Mouse (Mus musculus): ENCODE data around the gene Itfg1. TPM values are rescaled to one million over a fixed set of nuclear protein-coding genes. Genes with fewer than 3 reads are reported as not detected.
A peak's percentile ranks its signal among the peaks of the same experiment; 100 is the strongest.
"Not testable (repeated sequence)": the region's sequence is repeated elsewhere in the genome, so short reads cannot be mapped to it uniquely, and the experiment has no call there.

The Itfg1 gene
- 10 to 100 TPM; 45.0 to 52.3 TPM for total RNA-seq (2021)
- long read RNA-seq, experiment 1, transcript Itfg1-201 (18 exons, 3,306 nt) = major isoform, 75 of 96 reads
- long read RNA-seq, experiment 1, partial matches to known transcripts = 6 of 96 reads
- long read RNA-seq, experiment 1, other reads (novel, unspliced or antisense) = 13 of 96 reads
- long read RNA-seq, experiment 2, transcript Itfg1-201 (18 exons, 3,306 nt) = major isoform, 30 of 37 reads
- long read RNA-seq, experiment 2, partial matches to known transcripts = 2 of 37 reads
- long read RNA-seq, experiment 2, other reads (novel, unspliced or antisense) = 5 of 37 reads

DNA sequence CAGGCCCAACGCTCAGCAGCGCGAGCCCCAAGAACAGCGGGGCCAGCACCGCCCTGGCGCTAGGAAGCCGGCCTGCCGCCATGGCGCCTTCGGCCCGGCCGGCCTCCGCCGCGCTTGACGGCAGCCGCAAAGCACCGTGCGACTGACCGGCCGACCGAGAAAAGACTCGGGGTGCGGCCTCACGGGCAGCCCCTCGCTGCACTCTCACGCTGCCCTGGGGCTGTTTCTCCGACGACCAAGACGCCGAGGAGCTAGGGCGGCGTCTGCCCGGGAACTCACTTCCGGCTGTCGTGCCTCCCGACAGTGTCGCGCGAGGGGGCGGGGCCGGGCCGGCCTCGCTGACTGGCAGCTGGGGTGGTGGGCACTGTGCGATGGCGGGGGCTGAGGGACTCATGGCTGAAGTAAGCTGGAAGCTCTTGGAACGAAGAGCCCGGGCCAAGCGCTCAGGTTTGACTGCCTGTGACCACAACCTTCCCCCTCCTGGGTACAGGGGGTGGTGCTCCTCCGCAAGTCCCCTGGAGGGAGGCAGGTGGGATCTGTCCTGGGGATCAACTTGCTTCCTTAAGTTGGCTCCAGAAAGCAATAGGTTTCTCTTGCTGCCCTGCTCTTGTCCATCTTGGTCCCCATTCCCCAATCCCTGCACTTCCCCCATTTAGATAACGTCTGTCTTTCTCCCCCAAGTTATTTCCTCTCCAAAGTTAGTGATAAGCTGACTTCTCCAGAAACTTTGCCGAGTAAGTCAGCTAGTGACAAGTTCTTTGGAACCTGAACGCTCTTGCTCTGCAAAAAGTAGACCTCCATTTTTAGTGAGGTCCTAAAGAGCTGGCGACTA, at the start of gene Itfg1, which contains the start of gene Phkb:
Gene Itfg1 (minus strand): TSS at position 265 of the 832 bp plus-strand sequence.
Gene Phkb (plus strand): TSS at position 303 of the 832 bp plus-strand sequence.
- peak; percentile 92 to 95 for DNase-seq

DNA sequence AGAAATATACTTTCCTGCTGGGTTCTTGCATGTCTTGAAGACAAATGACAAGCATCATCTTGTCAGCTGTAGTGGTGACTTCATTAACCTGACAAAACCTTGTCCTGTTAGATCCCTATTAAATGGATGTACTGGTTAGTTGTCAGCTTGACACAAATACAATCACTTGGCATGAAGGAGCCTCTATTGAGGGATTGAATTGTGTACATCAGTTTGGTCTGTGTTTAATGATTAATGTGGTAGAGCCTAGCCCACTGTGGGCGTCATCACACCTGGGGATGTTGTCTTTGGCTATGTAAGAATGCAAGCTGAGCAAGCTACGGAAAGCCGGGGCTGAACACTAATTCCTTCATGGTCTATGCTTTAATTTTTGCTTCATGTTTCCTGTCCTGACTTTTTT, 44.1 kb upstream of the Itfg1 start:
- DNase-seq = no peak

DNA sequence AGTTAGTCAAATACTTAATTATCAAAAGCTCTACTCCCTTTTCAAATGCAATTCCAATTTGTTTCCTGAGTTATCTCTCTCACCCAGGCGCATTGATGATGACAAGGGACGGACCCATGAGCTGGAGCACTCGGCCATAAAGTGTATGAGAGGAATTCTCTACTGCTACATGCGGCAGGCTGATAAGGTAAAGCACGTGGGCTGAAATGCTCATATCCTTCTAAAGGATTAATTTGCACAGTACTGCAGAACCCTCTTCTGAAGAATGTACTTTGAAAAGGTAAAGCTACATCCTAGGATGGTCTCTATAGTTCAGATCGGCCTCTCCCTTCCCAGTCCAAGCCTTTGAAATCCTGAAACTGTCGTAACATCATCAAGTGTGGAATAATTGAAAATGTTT, 38.9 kb upstream of the Itfg1 start:
- no peak for DNase-seq

DNA sequence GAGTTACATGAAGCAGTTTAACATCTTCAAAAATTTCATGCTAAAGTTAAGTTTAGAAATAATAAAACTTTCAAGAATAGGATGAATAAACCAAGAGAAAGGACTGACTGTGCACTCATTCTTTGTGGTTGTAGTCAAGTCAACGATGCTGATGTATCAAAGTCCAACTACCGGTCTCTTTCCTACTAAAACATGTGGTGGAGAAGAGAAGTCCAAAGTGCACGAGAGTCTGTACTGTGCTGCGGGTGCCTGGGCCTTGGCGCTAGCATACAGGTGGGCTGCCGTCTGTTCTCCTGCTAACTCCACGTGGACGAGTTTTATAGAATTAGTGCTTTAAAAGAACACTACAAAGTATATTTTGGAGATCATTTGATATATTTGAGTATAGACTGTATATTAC, 37.3 kb upstream of the Itfg1 start:
- no peak for DNase-seq

DNA sequence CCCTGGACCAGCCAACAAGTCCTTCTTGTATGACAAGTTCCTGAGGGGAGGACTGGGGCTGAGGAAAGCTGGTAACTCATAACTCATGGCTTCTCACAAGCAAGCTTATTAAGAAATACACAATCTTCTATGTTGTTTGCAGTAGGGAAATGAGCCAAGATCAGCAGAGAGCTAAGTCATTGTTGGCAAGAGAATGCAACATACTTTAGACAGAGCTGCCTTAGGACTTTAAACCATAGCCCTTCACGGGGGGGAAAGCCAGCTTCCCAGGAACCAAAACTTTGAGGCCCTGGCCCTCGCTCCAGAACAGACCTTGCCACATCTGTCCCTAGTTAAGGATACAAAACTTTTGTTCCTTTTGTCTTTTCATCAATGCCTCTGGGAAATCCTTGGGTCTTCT, 30.9 kb upstream of the Itfg1 start:
- peak; percentile 54 to 55 for DNase-seq

DNA sequence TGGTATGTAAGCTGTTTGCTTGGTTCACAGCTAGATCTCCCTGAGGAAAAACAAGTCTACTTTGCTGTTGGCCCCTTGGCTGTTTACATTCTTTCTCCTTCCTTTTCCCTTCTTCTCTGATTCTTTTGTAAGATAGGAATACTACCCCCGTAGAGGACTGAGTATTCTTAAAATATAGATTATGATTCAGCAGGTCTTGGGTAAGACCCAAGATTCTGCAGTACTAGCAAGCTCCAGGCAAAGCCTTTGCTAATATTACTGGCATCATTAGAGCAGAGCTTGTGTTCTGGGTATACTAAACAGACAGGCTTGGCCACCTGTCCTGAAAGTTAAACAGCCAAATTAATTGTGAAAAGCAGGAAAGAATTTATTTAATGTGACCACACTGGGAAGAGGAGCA, 21.7 kb upstream of the Itfg1 start:
- no peak for DNase-seq

DNA sequence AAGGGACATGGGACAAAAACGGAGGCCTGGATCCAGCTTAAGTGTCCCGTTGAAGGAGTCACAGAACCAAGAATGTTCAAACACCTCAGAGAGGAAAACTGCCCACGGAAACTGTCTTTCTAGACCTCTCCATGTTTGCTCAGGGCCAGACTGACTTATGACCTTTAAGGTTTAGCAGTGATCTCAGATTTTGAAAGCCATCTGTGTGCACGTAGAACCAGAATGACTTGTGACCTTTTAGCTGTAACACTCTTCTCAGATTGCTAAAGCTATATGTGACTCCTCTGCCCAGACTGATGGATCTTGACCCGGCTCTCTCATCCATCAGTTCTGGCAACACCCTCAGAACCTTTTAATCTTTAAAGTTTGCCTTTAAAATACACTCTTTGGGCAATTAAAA, 19.9 kb upstream of the Itfg1 start:
- DNase-seq = no peak

DNA sequence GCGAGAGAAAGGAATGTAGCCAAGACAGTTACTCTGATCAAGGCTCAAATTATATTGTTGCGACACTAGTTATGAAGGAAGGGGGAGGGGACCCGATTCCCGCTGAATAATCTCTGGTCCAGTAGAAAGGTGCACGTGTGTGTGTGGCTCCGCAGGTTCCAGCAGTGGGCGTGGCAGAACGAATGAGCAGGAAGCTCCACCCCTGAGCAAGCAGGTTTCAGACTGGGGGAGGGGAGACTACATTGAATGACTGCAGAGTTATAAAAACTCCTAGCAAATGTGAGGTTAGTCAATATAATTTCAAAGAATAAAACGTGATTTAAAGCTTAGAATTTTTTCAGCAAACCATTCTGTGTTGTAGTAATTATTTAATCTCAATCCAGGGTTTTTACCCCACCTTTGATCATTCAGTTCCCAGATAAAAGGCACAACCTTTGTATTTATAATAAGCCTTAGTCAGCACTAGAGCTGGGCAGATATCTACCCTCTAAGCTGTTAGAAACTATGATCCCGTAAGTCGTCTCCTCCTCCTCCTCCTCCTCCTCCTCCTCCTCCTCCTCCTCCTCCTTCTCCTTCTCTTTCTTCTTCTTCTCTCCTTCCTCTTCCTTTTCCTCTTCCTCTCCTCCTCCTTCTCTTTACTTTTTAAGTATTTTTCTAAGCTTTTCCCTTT, 16.6 kb upstream of the Itfg1 start:
- DNase-seq = not testable (repeated sequence)

DNA sequence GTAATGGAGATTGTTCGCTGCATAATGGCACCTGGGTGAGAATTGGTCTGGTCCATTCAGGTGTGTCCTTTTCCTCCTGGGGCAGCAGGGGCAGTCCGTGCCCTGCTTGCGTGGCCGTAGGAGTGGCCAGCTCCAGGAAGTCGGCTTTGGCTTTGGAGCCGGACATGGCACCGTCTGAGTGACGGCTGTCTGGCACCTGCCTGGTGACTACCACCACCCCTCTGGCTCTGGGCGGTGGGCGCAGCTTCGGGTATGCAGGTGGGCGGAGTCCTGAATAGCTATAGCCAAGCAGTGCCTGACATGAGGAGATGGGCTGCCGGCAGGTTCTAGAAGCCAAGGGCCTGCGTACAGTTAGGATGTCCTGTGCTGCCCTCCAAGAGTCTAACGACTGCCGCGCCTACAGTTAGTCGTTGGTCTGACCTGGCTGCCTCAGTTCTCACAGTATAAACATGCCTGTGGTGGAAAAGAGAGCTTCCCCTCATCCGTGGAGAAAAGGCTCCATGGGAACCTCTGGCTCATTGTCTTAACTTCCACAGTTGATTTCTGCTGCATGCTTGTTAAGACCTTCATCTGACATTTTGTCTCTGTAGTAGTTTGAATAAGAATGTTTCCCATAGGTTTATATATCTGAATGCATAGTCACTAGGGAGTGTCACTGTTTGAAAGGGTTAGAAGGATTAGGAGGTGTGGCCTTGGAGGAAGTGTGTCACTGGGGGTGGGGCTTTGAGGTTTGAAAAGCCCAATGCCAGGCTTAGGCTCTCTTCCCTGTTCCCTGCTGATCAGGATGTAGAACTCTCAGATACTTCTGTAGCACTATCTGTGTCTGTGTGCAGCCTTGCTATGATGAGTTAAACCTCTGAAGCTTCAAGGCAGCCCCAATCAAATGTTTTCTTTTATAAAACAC, 13.8 kb upstream of the Itfg1 start:
- DNase-seq = no peak

DNA sequence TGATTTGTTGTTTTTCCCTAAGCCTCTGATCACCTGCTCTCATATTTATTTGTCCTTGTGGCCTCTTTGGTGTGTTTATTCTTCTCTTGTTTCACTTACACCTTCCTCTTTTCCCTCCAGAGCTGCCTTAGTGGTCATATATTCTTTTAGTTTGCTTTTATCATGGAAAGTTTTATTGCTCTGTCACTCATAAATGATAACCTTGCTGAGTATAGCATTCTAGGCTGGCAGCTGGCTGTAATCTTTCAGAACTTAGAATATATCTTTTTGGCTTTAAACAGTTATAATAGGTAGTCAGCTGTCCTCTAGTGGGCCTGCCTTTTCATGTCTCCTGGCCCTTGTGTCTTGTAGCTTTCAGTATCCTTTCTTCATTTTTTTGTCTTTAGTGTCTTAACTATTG, 5.2 kb upstream of the Itfg1 start:
- DNase-seq = no peak

DNA sequence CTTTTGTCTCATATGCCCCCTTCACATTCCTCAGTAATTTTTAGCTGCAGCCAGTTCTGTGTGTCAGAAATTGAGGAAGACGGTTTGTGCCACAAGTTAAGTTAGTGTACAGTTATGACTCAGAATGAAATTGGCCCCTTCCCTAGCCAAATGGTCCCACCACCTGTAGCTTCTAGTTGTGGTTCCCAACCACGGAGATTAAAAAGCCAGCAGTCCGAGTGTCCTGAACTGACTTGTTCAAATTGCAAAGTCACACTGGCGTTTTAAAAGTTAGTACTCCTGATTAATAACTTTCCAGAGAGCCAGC, 721 bp upstream of the Itfg1 start:
- peak in 1 of 2 experiments; percentile 9 for DNase-seq

DNA sequence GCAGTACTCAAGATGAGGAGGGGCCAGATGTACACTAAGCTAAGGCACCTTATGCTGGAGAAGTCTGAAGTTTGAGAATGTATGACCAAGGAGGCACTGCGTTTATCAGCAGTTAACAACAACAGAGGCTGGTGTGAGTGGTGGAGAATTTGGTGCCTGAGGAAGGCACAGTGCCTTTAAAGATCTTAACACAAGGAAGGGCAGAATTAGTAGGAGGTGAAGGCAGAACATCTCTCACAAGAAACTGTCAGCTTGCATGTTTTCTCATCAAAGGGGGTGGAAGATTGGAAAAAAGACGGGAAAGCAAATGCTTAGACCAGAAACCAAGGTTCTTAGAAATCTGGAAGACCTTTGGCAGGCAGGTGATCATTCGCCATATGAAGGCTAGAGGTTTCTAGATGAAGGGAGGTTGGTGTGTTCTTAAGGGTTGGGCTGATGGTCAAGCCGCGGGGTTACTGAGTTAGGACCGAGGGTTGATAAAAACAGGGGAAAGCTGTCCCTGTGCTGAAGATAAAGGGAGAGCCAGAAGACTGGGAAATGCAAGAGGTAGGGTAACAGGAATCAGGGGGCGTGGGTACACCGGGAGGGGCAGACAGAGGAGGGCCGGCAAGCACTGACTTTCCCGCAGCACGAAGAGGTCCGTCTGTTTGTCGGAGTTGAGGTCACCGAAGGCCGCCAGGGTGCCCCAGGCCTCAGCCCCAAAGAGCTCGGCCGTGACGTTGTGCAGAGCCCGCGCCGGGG, 635 bp downstream of the Itfg1 start:
- DNase-seq = peak in 1 of 2 experiments; percentile 4

DNA sequence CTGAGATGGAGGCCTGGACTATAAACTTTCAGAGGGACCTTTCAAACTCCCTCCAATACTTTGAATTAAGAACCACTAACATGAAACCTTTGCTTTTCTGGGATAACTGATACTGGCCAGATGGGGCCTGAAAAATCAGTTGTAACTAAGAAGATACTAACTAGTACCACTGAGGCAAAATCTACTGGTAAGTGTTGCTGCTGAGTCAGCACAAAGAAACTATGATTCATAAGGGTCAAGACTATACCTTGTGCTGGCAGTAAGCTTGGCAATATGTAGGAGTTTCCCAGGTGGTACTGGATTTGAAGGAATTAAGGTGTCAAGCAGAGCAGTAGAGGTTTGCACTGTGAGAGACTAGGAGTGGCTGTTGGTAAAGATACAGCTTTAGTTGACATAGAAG, 27.1 kb downstream of the Itfg1 start:
- DNase-seq = no peak

DNA sequence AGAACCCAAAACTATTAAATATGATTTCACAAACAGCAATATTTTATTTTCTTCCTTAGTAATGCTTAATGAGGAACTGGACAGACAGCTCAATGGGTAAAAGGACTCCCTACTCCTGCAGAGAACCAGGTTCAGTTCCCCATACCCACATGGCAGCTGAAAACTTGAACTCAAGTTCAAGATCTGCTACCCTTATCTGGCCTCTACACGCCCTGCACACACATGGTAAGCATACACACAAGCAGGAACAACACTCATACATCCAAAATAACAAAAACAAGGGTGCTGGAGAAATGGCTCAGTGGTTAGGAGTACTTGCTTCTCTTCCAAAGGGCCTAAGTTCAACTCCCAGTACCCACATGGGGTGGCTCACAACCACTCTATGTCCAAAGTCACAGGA, 39.3 kb downstream of the Itfg1 start:
- no peak for DNase-seq

DNA sequence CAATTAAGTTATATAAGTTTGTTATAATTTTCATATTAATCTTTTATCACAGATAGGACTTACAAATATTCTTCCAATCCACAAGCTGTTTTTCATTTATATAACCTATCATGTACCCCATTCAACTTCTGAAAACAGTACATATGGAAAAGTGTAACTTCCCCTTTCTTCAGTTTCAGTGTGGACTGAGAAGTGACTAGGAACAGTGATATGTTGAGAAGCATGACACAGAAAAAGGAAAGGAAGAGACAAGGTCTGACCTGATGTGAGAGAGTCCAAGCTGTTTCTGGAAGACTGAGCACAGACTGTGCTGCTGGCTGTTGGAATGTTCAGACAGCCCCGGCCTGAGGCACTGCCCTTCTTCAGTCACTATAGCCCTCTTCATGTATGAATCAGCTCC, 40.6 kb downstream of the Itfg1 start:
- DNase-seq = no peak

DNA sequence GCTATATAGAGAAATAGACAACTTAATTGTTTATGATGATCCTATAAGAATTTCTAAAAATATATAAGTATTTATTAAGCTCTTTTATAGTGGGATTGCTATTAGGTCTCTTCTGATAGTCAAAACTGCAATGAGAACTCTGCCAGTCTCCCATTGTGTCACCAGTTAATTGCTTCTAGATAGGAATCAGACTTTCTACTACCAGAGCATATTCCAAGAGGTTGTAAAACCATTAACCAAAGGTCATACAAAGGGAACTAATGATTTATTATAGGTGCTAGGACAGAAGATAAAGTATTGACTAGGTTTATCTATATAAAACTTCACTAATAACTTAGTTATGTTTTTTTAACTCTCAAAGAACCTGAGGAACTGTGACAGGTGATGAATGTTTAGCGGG, 44.3 kb downstream of the Itfg1 start:
- DNase-seq = not testable (repeated sequence)

DNA sequence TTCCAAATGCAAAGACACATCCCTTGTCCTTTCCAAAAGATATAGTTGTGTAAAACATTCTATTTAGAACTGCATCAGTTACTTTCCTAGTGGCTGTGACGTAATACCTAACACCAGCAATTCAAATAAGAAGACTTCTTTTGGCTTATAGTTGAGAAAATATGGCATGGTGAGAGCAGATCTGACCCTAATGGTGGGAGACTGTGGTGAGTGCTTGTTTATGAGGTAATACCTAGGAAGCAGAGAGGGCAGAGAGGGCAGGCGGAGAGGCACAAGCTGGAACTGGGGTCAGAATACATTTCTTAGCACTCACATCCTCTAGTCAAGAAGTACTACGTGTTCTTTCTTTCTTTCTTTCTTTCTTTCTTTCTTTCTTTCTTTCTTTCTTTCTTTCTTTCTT, 52.4 kb downstream of the Itfg1 start:
- no peak for DNase-seq

DNA sequence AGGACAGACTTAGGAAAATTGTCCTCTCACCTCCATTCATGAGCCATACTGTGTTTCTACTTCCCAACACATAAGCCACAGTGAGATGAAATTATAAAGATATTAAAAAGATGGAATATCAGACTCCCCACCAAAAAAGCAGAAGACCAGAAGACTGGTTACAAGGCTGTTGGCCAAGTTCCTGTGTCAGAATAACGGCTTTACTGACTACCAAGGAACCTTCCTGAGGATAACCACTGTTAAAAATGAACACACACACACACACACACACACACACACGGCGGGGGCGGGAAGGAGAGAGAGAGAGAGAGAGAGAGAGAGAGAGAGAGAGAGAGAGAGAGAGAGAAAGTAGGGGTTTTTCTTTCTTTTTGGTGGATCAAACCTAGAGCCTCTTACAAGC, 52.8 kb downstream of the Itfg1 start:
- no peak for DNase-seq

DNA sequence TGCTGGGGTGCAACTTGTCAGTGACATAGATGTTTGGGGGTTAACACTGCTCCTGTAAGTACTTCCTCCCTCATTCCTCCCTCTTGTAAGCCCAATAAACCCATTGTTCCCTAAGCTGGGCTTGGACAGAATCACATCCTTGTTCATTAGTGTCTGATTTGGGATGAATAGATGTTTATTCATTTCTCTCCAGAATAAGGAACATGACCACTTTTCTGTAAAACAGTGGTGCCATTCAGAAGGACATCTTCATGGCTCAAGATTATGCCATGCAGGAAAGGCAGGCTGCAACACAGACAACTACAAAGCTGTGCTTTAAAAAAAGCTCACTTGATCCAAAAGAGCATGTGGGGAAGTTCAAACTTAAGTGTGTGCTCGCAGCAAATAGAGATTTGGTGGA, 55.2 kb downstream of the Itfg1 start:
- DNase-seq = no peak

DNA sequence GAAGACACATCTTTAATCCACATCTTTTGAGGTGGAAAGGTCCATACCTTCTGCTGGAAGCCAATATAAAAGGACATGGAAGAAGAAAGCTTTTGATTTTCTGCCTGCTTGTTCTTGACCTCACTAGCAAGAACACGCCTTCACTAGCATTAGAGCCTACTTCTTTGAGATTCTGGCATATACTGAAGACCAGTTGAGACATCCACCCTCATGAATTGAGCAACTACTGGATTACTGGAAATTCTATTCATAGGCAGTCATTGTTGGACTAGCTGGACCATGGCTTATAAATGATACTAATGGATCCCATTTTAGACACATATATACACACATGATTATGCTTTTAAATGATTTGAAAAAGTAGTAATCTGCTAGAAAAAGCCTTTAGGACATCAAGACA, 56.9 kb downstream of the Itfg1 start:
- no peak for DNase-seq

DNA sequence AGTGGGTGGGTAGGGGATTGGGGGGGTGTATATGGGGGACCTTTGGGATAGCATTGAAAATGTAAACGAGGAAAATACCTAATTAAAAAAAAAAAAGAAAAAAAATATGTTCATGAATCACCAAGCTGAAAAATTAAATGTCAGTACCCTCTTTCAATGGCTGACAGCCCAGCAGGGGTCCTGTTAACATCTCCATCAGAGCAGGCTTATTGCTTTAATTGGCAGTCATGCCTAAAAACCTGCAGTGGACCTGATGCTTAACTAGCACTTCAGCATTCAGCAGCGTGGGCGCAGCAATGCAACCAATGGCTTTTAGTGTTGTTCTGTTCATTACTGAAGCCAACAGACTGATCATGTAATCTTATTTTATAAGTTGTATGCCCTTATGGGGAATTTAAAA, 60.6 kb downstream of the Itfg1 start:
- DNase-seq = no peak

DNA sequence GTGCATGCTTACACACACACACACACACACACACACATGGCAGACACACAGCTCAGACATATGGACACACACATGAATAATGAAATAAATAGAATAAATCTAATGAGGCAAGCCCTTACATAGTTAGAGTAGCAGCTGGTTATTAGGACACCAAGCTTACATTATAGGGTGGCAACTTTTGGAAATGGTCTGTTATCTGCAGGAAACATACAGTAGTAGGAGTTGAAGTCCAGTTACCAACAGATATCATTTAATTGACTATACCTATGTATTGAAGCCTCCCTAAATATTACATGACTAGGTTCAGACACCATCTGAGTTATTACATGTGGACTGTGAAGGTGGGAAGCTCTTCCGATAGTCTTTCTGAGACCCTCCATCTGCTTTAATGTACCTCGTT, 95.7 kb downstream of the Itfg1 start:
- DNase-seq = no peak
